Mouse (Mus musculus): ENCODE measurements around the gene Ifi47. TPM values are rescaled to one million over a fixed set of nuclear protein-coding genes. Genes with fewer than 3 reads are reported as not detected.
A peak's percentile ranks its signal among the peaks of the same experiment; 100 is the strongest.

Gene Ifi47
- total RNA-seq, 2 experiments from 2014 or later = 0.34 to 0.78 TPM

- intact Hi-C loops (cut with DNase I) = no loop called here
- no peak for DNase-seq (ENCODE audit: low spot score in 2 of 2)
These were observed 11.6 kb downstream of the Ifi47 start for GRCm38 (mm10) chr11:49087830-49088616.

- no peak for DNase-seq (ENCODE audit: low spot score in 2 of 2)
- intact Hi-C loops (cut with DNase I) = no loop called here
These were observed 12.7 kb downstream of the Ifi47 start for GRCm38 (mm10) chr11:49088990-49089652.

- DNase-seq (ENCODE audit: low spot score in 2 of 2) = no peak
- intact Hi-C loops (cut with DNase I) = no loop called here
These were observed 13.5 kb downstream of the Ifi47 start for GRCm38 (mm10) chr11:49089735-49090507.

- intact Hi-C loops (cut with DNase I) = no loop called here
- no peak for DNase-seq (ENCODE audit: low spot score in 2 of 2)
These were observed 14.2 kb downstream of the Ifi47 start for GRCm38 (mm10) chr11:49090551-49090950.

GRCm38 (mm10) chr11:49091171-49091570 lies 14.8 kb downstream of the Ifi47 start:
- no peak for DNase-seq (ENCODE audit: low spot score in 2 of 2)
- intact Hi-C loops (cut with DNase I) = no loop called here

GRCm38 (mm10) chr11:49092053-49092586 lies 15.7 kb downstream of the Ifi47 start:
- intact Hi-C loops (cut with DNase I) = no loop called here
- DNase-seq (ENCODE audit: low spot score in 2 of 2) = no peak

GRCm38 (mm10) chr11:49092786-49093185 lies 16.4 kb downstream of the Ifi47 start:
- intact Hi-C loops (cut with DNase I) = no loop called here
- DNase-seq (ENCODE audit: low spot score in 2 of 2) = no peak

- intact Hi-C loops (cut with DNase I) = no loop called here
These were observed 17.7 kb downstream of the Ifi47 start for GRCm38 (mm10) chr11:49093861-49094660.

GRCm38 (mm10) chr11:49095367-49095766 lies 19.0 kb downstream of the Ifi47 start:
- intact Hi-C loops (cut with DNase I) = no loop called here
- DNase-seq (ENCODE audit: low spot score in 2 of 2) = no peak

More at GRCm38 (mm10) chr11:49093861-49094660, 17.7 kb downstream of the Ifi47 start:
- no peak for DNase-seq (ENCODE audit: low spot score in 2 of 2)

GRCm38 (mm10) chr11:49100409-49100808 lies 24.0 kb downstream of the Ifi47 start:
- DNase-seq (ENCODE audit: low spot score in 2 of 2) = no peak
- intact Hi-C loops (cut with DNase I) = loop anchor here (5.0 kb wide), 1 partner anchor 172 kb away; no protein-coding TSS in a partner anchor

- no peak for DNase-seq (ENCODE audit: low spot score in 2 of 2)
- intact Hi-C loops (cut with DNase I) = loop anchor here (5.0 kb wide), 1 partner anchor 171 kb away; no protein-coding TSS in a partner anchor
These were observed 25.1 kb downstream of the Ifi47 start for GRCm38 (mm10) chr11:49101500-49101899.

GRCm38 (mm10) chr11:49103047-49103693 lies 26.8 kb downstream of the Ifi47 start:
- DNase-seq (ENCODE audit: low spot score in 2 of 2) = peak; percentile 84 to 89
- intact Hi-C loops (cut with DNase I) = loop anchor here (1.0 to 5.0 kb wide), 2 partner anchors 169 to 229 kb away; no protein-coding TSS in a partner anchor

GRCm38 (mm10) chr11:49105752-49106151 lies 29.4 kb downstream of the Ifi47 start:
- no peak for DNase-seq (ENCODE audit: low spot score in 2 of 2)
- intact Hi-C loops (cut with DNase I) = loop anchor here (5.0 kb wide), 1 partner anchor 318 kb away; no protein-coding TSS in a partner anchor

- intact Hi-C loops (cut with DNase I) = loop anchor here (5.0 kb wide), 1 partner anchor 321 kb away; no protein-coding TSS in a partner anchor
- no peak for DNase-seq (ENCODE audit: low spot score in 2 of 2)
These were observed 31.5 kb downstream of the Ifi47 start for GRCm38 (mm10) chr11:49107650-49108537.

- intact Hi-C loops (cut with DNase I) = loop anchor here (5.0 kb wide), 1 partner anchor 322 kb away; no protein-coding TSS in a partner anchor
- DNase-seq (ENCODE audit: low spot score in 2 of 2) = peak in 1 of 2 experiments; percentile 44
These were observed 32.4 kb downstream of the Ifi47 start for GRCm38 (mm10) chr11:49108833-49109232.

- peak in 1 of 2 experiments; percentile 35 for DNase-seq (ENCODE audit: low spot score in 2 of 2)
- intact Hi-C loops (cut with DNase I) = no loop called here
These were observed 34.6 kb downstream of the Ifi47 start for GRCm38 (mm10) chr11:49111000-49111399.

- peak; percentile 23 to 59 for DNase-seq (ENCODE audit: low spot score in 2 of 2)
- intact Hi-C loops (cut with DNase I) = no loop called here
These were observed 36.3 kb downstream of the Ifi47 start for GRCm38 (mm10) chr11:49112624-49113219.

Measured in left cerebral cortex, postnatal 25 days (tissue).